Mouse (Mus musculus): ENCODE measurements at regions not wholly inside any gene's neighbourhood (a gene's known extent, or its start where the extent isn't known, plus 50 kb on each side); places are given as distances from the start of the nearest gene placed in this dataset.

- no peak for DNase-seq (ENCODE audit: low spot score)
These were observed 223.8 kb upstream of the Zfp637 start for GRCm38 (mm10) chr6:117617168-117617567.

GRCm38 (mm10) chr6:117617951-117618350, 223.0 kb upstream of the Zfp637 start:
- no peak for DNase-seq (ENCODE audit: low spot score)

- DNase-seq (ENCODE audit: low spot score), result no peak
These were observed 221.4 kb upstream of the Zfp637 start for GRCm38 (mm10) chr6:117619606-117620005.

DNA sequence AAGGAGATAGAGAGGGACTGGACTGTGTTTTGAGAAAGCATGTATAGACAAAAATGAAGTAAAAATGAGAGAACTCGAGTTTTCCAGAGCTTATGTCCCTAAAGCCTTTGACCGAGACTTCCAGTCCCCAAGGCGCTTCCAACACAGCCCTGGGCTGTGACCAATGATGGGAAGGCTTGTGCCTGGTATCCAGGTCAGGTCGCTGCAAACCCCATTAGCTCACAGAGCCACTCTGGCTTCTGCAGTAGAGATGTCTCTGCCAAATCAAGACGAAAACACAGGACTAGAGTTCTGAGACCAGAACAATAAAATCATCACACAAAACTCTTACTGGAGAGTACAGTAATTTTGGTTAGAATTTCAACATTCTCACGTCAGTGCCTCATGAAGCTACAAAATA, 218.5 kb upstream of the Zfp637 start:
- no peak for DNase-seq (ENCODE audit: low spot score)

GRCm38 (mm10) chr6:117622946-117623345, 218.0 kb upstream of the Zfp637 start:
- no peak for DNase-seq (ENCODE audit: low spot score)

GRCm38 (mm10) chr6:117625716-117626115, 215.3 kb upstream of the Zfp637 start:
- peak; percentile 33 for DNase-seq (ENCODE audit: low spot score)

GRCm38 (mm10) chr6:117627461-117627860, 213.5 kb upstream of the Zfp637 start:
- DNase-seq (ENCODE audit: low spot score), result no peak

- DNase-seq (ENCODE audit: low spot score), result peak; percentile 28
These were observed 194.4 kb upstream of the Zfp637 start for GRCm38 (mm10) chr6:117646628-117647027.

DNA sequence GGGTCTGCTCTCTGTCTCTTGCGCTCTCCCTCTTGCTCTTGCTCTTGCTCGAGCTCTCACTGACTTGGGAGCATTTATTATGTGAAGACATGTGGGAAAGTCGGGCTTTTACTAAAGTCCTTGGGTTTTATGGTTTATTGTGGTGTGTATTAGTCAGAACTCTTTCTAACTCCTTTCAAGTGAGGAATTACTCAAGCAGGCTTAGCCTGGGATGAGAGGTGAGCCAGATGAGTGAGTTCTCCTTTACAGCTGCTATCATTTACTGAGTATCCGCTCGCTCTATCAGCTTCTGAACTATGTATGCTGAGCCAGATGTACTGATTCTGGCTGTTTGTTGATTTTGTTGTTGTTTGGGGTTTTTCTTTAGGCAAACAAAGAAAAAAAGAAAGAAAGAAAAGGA, 190.4 kb upstream of the Zfp637 start:
- DNase-seq (ENCODE audit: low spot score), result no peak

DNA sequence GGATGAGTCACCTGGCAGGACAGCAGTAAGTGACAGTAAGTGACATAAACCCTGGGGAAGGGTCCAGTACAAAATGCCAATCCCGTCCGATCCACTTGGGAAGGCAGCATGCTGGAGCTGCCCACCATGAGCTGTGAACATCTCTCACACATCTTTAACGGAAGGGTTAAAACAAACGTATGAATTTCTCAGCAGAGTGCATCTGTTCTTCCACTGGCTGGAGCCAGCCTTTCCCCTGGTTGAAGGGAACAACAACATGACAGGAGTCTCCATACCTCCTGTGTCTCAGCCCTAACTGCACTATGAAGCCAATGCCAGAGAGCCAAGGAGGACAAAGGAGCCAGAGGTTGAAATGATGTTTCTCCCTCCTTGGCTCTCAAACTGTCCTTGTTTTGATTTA, 189.4 kb upstream of the Zfp637 start:
- no peak for DNase-seq (ENCODE audit: low spot score)

GRCm38 (mm10) chr6:117652012-117652411, 189.0 kb upstream of the Zfp637 start:
- no peak for DNase-seq (ENCODE audit: low spot score)

DNA sequence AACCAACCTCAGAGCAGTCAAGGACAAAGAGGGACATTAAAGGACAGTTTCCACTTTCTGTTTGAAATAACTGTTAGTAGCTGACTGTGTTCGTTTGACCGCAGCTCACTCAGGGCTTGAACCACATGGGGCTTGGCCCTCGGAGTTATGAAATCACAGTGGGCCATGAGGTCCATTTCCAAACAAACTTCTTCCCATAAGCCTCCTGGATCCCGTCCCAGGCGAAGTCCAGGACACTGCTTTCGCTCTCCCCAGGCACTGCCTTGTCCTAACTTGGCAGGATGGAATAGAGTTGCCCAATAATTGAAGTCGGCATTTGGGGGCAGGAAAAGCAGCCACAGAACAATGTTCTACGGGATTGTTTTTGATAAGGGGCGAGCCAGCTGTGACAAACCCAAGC, 188.1 kb upstream of the Zfp637 start:
- no peak for DNase-seq (ENCODE audit: low spot score)

GRCm38 (mm10) chr6:117653886-117654425, 187.0 kb upstream of the Zfp637 start:
- no peak for DNase-seq (ENCODE audit: low spot score)

- no peak for DNase-seq (ENCODE audit: low spot score)
These were observed 185.0 kb upstream of the Zfp637 start for GRCm38 (mm10) chr6:117655986-117656385.

- peak; percentile 75 for DNase-seq (ENCODE audit: low spot score)
These were observed 180.4 kb upstream of the Zfp637 start for GRCm38 (mm10) chr6:117660576-117660975.

DNA sequence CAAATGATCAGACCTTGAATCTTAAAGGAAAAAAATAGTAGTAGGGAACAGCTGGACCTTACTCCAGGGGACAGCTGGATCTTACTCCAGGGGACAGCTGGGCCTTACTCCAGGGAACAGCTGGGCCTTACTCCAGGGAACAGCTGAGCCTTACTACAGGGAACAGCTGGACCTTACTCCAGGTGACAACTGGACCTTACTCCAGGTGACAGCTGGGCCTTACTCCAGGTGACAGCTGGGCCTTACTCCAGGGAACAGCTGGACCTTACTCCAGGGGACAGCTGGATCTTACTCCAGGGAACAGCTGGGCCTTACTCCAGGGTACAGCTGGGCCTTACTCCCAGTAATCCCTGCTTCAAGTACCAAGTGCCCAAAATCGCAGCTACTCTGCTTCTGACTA, 178.3 kb upstream of the Zfp637 start:
- DNase-seq (ENCODE audit: low spot score), result no peak

DNA sequence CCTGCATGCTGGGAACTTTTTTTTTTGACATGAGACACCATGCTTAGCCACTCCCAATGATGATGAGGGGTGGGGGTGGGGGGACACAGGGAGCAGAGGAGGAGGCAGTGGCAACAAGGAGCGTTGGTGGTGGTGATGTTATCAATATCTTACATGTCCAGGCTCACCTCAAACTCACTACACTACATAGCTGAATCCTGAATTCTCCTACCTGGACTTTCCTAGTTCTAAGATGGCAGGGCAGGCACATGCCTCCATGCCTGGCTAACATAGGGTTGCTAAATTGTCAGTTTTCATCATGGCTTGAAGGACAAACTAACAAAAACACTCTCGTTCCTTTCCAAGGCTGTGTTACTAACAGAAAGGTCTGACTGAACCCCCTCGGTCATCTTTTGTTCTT, 170.6 kb upstream of the Zfp637 start:
- DNase-seq (ENCODE audit: low spot score), result no peak

DNA sequence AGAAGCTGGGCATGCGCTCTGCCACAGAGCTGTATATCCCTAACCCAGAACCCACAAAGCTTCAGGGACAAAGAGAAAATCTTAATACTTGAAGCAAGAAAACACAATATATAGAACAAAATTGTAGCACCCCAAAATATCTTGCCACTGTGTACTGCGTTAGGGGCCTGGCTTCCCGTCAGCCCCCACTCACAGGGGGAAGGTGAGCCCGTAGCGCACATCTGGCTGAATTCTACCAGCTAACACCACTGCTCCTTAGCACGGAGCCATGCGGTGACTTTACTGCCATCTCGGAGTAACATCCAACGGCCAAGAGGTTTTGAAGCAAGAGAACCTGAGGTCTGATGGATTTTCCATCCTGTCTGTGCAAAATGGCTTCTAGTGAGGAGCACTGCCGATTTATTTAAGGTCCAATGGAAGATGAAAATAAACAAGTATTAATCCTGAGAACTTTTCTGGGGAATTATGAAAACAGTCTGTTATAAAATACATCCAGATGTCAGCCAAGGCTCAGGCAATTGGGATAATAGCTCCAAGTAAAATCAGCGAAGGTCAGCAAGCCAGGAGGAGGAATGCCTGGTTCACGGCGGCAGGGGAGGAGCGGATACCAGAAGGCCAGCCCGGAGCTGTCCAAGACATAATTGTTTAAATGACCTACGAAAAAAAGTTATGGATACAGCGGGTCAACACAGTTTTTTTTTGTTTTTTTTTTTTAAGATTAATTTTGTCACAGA, 170.0 kb upstream of the Zfp637 start:
- DNase-seq (ENCODE audit: low spot score), result peak; percentile 56

DNA sequence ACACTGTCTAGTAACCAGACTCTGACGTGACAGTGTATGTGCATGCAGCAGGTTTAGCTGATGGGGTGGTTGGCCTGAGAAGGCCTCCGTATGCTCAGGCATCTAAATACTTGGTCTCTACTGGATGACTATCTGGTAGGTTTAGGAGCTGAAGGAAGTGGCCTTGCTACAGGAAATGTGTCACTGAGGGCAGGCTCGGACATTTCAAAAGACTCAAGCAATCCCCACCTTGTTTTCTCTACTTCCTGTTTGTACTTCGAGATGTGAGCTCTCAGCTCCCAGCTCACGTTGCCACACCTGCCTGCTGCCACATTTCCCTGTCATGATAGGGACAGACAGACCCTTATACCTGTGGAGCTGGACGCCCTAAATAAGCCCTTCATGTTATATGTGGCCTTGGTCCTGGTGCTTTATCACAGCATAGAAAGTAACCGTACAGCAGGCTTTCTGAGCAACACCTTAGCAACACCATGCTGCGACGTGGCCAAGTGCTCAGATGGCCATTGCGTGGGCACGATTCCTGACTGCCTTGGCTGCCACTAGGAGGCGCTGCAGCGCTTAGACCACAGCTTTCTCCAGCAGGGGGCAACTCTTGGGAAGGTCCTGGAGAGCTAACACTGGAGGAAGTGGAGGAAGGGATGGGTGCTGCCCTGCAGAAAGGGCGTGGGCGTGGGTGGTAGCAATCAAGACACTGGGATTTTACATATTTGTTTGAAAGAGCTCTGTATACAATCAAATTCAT, 165.8 kb upstream of the Zfp637 start:
- DNase-seq (ENCODE audit: low spot score), result peak; percentile 79

DNA sequence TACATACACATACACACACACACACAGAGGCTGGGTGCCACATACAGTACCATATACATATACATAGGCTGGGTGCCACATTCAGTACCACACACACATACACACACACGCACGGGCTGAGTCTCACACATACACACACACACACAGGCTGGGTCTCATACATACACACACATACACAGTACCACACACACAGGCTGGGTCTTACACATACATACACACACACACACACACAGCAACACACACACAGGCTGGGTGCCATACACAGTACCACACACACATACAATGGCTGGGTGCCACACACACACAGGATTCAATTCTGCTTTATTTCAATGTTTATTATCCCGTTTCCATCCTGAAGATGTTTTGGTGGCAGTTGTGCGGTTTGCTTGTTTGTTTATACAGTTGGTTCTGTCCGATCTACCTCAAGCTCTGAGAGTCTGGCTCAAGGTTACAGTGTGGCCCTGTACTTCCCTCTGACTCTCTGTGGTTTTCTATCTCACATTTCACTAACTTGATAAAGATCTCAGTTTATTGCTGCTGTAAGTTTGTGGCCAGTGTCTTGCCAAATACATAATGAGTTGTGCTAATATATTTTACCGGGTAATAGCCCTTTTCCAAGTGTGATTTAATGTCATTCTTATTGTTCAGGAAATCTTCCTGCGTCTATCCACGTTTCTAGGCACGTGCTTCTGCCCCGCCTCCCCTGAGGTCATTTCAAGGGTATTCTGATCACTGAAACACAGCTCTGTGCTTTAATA, 164.7 kb upstream of the Zfp637 start:
- DNase-seq (ENCODE audit: low spot score), result no peak

DNA sequence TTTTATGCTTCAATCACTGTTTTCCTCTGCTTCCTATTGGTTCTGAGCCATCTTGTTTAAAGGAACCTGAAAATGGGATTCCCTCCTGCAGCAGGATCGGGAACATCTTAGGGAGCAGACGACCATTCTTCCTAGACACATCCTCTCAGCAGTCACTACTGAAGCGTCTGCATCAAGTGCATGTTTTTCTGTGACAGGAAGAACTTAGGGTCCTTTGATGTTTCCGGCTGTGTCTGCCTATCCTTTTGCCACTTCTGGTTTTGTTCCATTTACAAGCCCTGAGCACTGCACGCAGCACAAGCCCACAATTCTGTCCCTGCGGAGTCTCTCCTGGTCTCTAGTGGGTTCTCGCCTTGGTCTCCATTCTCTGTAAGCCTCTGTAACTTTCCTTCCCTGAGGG, 163.9 kb upstream of the Zfp637 start:
- no peak for DNase-seq (ENCODE audit: low spot score)

DNA sequence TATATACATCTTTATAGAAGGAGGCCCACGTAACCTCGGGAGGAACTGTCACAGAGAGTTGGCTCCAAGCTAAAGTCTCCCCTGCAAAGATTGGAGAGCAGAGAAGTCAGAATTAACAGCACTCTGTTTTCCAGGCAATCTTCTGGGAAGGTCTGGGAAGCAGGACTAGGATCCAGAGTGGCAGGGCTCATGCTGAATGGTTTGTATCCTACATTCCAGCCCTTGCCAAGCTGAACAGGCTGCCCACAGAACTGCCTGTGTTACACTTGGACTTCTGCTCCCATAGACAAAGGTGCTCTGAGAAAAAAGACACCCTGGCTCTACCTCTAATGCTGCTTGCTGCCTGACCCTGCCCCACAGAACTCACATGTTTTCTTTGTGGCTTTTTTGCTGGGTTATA, 163.2 kb upstream of the Zfp637 start:
- no peak for DNase-seq (ENCODE audit: low spot score)

DNA sequence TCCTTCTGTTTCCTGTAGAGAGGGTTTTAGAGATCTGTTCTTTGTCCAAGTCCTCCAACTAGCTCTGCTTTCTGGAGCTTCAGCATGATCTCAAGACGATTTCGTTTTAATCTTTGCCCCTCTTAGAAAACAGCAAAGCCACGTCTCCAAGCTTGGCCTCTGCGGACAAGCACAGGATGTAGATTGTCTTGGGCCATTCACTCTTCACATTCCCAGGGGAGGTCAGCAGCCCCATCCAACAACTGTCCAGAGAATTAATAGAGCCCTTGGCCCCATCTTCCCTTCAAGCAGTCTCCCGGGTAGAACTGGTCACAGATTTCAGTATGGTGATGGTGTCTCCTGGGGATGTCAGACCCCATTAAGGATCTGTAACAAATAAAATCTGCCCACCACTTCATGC, 162.7 kb upstream of the Zfp637 start:
- DNase-seq (ENCODE audit: low spot score), result no peak

Measured in embryo, embryonic 10 days (tissue).